Mouse (Mus musculus) adrenal gland, postnatal 14 days (tissue): ENCODE measurements at regions not wholly inside any gene's neighbourhood (a gene's known extent, or its start where the extent isn't known, plus 50 kb on each side); places are given as distances from the start of the nearest gene placed in this dataset.

ENCODE experiments used
- DNase-seq: peaks from one replicate; pipeline ENCODE4 v3.0.0; 2021; ENCODE audit warnings: mixed read lengths
- microRNA-seq, 2 experiments: library from miRNA; unstranded; fragments of <30 nt; microRNA quantifications; one replicate each; pipeline ENCODE4 v1.2.0; 2021

DNA sequence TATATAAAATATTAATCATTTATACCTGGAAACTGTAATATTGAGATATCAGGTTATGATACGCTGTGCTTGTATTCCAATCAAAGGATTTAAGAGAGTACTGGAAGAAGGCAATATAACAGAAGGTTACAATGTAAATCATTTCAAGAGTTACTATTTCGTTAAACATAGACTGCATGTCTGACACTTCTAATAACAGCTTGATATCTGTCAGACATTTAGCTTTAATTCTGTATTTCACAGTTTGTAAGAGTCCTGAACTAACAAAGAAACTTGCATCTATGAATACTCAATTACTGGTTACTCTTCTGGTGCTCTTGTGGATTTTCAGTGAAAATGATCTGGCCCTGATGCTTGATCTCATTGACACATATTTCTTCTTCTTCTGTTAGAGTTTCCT is 840.6 kb downstream of the Cdh9 start:
- no peak for DNase-seq

- DNase-seq = no peak
Observed at GRCm38 (mm10) chr15:17588617-17589016, 860.1 kb downstream of the Cdh9 start.

DNA sequence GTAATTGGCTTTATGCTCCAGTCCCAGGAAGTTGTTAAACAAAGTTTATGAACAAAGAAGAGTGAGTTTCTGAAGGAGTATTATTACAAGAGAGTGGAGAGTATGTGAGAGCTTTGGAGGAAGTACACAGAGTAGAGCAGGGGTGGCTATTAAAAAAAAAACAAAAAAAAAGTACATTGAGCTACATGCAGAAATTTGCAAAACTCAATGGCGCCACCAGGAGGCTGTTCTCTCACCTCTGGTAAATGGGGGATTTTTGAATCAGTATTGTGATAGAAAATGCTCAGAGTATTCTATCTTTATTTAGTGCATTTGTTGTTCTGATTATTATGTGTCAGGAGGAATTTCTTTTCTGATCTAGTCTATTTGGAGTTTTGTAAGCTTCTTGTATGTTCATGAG is 875.8 kb downstream of the Cdh9 start:
- DNase-seq = peak; percentile 30

DNA sequence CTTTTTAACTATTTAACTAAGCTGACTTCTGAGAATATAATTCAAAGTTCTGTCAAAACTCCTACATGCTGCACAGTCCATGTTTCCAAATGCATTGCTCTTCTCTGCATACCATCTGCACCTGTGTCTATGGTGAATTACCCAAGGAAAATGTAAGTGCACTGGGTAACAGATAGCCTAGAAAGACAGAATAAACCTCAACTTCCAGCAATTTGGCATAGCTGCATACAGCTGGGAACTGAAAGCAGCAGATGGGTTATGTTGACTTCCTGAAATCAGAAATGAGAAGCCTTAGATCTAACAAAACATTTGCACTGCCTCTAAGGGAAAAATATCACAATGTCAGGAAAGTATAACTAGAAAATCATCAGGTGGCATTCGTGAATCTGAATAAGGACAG is 886.4 kb downstream of the Cdh9 start:
- DNase-seq = no peak

GRCm38 (mm10) chr15:17641218-17641617 is 912.7 kb downstream of the Cdh9 start:
- DNase-seq = no peak

Small RNA genes in the stretch of these regions (microRNA-seq; reads per million reads assigned to microRNA genes)
- gene Gm22032 = 0 reads per million in 2 experiments
